Mouse (Mus musculus): ENCODE measurements around the gene Cebpb. TPM values are rescaled to one million over a fixed set of nuclear protein-coding genes. Genes with fewer than 3 reads are reported as not detected.
A peak's percentile ranks its signal among the peaks of the same experiment; 100 is the strongest.

Gene Cebpb
- total and polyA plus RNA-seq, 2 experiments from 2014 or later = 5.7 to 8.1 TPM

- 89% methylated on average over 6 of the region's 6 CpGs for WGBS
- H3K27me3 ChIP-seq (ENCODE audit: insufficient read depth, low read length) = peaks cover 8% of the 10 kb centered on the region; the same call in 1 of the 2 replicates
- TF ChIP-seq CTCF (IDR thresholded peaks at IDR 0.05; ENCODE audit: low read depth) = no peak
- H3K4me3 ChIP-seq (ENCODE audit: low read length) = no peak overlapping the region
- H3K36me3 ChIP-seq (ENCODE audit: insufficient read depth, low read length) = no peaks in the 10 kb centered on the region
- ATAC-seq = no peak
- DNase-seq (ENCODE audit: low spot score) = no peak
- H3K9ac ChIP-seq (replicated peaks; ENCODE audit: low read length) = no peak overlapping the region
- no peak overlapping the region for H3K27ac ChIP-seq
- no peaks in the 10 kb centered on the region for H3K9me3 ChIP-seq (ENCODE audit: low read length)
- no peaks in the 10 kb centered on the region for H3K4me1 ChIP-seq (ENCODE audit: insufficient read depth, low read length)
- peak overlapping the region; percentile 79; the same call in 1 of the 2 replicates for H3K4me2 ChIP-seq (ENCODE audit: low read depth, low read length)
These were observed 2.7 kb downstream of the Cebpb start for GRCm38 (mm10) chr2:167691410-167691809.

- Histone ChIP-seq H3K9me3 (ENCODE audit: low read length) (no peaks in the 10 kb centered on the region), H3K27me3 (ENCODE audit: insufficient read depth, low read length) (peaks cover 8% of the 10 kb centered on the region; the same call in 1 of the 2 replicates), H3K4me2 (ENCODE audit: low read depth, low read length) (peak overlapping the region; percentile 79; the same call in 1 of the 2 replicates), H3K27ac (no peak overlapping the region), H3K4me3 (ENCODE audit: low read length) (no peak overlapping the region), H3K4me1 (ENCODE audit: insufficient read depth, low read length) (no peaks in the 10 kb centered on the region), H3K9ac (replicated peaks; ENCODE audit: low read length) (no peak overlapping the region), H3K36me3 (ENCODE audit: insufficient read depth, low read length) (no peaks in the 10 kb centered on the region)
- WGBS = 86% methylated on average over 14 of the region's 14 CpGs
- ATAC-seq (no peak), DNase-seq (ENCODE audit: low spot score) (no peak)
- TF ChIP-seq CTCF (IDR thresholded peaks at IDR 0.05; ENCODE audit: low read depth) = no peak
These were observed 3.4 kb downstream of the Cebpb start for GRCm38 (mm10) chr2:167691871-167692661.

DNA sequence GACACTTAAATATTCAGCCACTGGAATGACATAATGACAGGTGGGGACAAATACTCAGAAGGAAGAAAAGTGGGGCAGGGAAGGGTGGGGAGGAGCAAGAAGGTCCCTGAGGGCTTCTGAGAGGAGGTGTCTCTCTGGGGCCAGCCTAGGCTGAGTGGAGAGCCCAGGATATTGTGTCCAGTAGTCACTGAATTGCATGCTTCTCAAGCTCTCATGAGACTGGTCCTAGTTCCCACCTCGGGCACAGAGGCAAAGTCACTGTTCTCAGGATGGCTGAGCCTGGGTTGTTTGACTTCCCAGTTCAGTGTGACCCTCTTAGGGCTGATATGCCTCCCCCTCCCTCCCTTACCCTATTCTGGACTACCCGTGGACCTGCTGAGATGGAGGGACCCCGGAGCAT lies 4.1 kb downstream of the Cebpb start:
- DNase-seq (ENCODE audit: low spot score) = no peak
- Histone ChIP-seq H3K27ac (no peak overlapping the region), H3K4me3 (ENCODE audit: low read length) (no peak overlapping the region), H3K4me2 (ENCODE audit: low read depth, low read length) (no peak overlapping the region), H3K27me3 (ENCODE audit: insufficient read depth, low read length) (peaks cover 8% of the 10 kb centered on the region; the same call in 1 of the 2 replicates), H3K9me3 (ENCODE audit: low read length) (no peaks in the 10 kb centered on the region), H3K9ac (replicated peaks; ENCODE audit: low read length) (no peak overlapping the region), H3K36me3 (ENCODE audit: insufficient read depth, low read length) (no peaks in the 10 kb centered on the region), H3K4me1 (ENCODE audit: insufficient read depth, low read length) (no peaks in the 10 kb centered on the region)
- no peak for ATAC-seq
- 81% methylated on average over 3 of the region's 3 CpGs for WGBS
- no peak for TF ChIP-seq CTCF (IDR thresholded peaks at IDR 0.05; ENCODE audit: low read depth)

- WGBS = 92% methylated on average over 2 of the region's 2 CpGs
- Histone ChIP-seq H3K4me2 (ENCODE audit: low read depth, low read length) (no peak overlapping the region), H3K9me3 (ENCODE audit: low read length) (no peaks in the 10 kb centered on the region), H3K4me1 (ENCODE audit: insufficient read depth, low read length) (no peaks in the 10 kb centered on the region), H3K36me3 (ENCODE audit: insufficient read depth, low read length) (no peaks in the 10 kb centered on the region), H3K9ac (replicated peaks; ENCODE audit: low read length) (no peak overlapping the region), H3K4me3 (ENCODE audit: low read length) (no peak overlapping the region), H3K27me3 (ENCODE audit: insufficient read depth, low read length) (peaks cover 8% of the 10 kb centered on the region; the same call in 1 of the 2 replicates), H3K27ac (no peak overlapping the region)
- TF ChIP-seq CTCF (IDR thresholded peaks at IDR 0.05; ENCODE audit: low read depth) = no peak
- no peak for DNase-seq (ENCODE audit: low spot score)
- ATAC-seq = no peak
These were observed 4.8 kb downstream of the Cebpb start for GRCm38 (mm10) chr2:167693540-167693939.

DNA sequence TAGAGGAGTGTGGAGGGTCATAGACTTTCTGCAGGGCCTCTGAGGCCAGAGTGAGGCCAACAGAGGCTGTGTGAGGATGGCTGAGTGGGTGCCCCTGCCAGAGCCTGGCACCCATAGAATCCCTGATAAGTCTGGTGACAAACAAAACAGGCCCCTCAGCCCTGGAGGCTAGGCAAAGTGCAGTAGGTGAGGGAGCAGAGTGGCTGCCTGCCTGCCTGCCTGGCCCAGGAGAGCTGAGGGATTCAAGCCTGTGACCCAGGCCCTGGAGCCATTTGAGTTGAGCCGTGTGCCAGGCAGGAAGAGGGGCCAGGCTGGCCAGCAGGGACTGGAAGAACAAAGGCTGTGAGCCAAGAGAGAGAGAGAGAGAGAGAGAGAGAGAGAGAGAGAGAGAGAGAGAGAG lies 5.5 kb downstream of the Cebpb start:
- Histone ChIP-seq H3K27me3 (ENCODE audit: insufficient read depth, low read length) (peaks cover 8% of the 10 kb centered on the region; the same call in 1 of the 2 replicates), H3K4me1 (ENCODE audit: insufficient read depth, low read length) (no peaks in the 10 kb centered on the region), H3K4me3 (ENCODE audit: low read length) (no peak overlapping the region), H3K9me3 (ENCODE audit: low read length) (no peaks in the 10 kb centered on the region), H3K27ac (no peak overlapping the region), H3K9ac (replicated peaks; ENCODE audit: low read length) (no peak overlapping the region), H3K4me2 (ENCODE audit: low read depth, low read length) (no peak overlapping the region), H3K36me3 (ENCODE audit: insufficient read depth, low read length) (no peaks in the 10 kb centered on the region)
- DNase-seq (ENCODE audit: low spot score) (no peak), ATAC-seq (no peak)
- 29% methylated on average over 1 of the region's 1 CpGs for WGBS
- no peak for TF ChIP-seq CTCF (IDR thresholded peaks at IDR 0.05; ENCODE audit: low read depth)

DNA sequence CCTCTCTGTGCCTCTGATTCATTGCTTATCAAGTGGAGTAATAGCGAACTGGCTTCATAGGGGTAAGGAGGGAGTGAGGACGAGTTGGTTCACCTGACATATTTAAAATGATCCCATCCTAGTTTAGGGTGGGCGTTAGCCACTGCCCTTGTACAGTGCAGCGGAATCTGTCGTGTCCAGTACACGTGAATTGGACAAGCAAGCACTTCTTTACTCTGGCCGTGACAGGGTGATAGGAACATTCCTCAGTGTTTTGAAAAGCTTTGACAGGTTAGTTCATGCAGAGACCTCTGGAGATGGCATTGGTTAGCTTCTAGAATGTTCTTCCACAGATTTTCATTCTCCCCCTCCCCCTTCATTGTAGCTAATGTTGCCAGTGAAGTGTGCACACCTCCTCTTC lies 6.2 kb downstream of the Cebpb start:
- Histone ChIP-seq H3K36me3 (ENCODE audit: insufficient read depth, low read length) (no peaks in the 10 kb centered on the region), H3K9ac (replicated peaks; ENCODE audit: low read length) (no peak overlapping the region), H3K4me3 (ENCODE audit: low read length) (no peak overlapping the region), H3K4me2 (ENCODE audit: low read depth, low read length) (no peak overlapping the region), H3K4me1 (ENCODE audit: insufficient read depth, low read length) (no peaks in the 10 kb centered on the region), H3K27ac (no peak overlapping the region), H3K27me3 (ENCODE audit: insufficient read depth, low read length) (peaks cover 8% of the 10 kb centered on the region; the same call in 1 of the 2 replicates), H3K9me3 (ENCODE audit: low read length) (no peaks in the 10 kb centered on the region)
- 95% methylated on average over 7 of the region's 7 CpGs for WGBS
- no peak for TF ChIP-seq CTCF (IDR thresholded peaks at IDR 0.05; ENCODE audit: low read depth)
- ATAC-seq = no peak
- DNase-seq (ENCODE audit: low spot score) = no peak

DNA sequence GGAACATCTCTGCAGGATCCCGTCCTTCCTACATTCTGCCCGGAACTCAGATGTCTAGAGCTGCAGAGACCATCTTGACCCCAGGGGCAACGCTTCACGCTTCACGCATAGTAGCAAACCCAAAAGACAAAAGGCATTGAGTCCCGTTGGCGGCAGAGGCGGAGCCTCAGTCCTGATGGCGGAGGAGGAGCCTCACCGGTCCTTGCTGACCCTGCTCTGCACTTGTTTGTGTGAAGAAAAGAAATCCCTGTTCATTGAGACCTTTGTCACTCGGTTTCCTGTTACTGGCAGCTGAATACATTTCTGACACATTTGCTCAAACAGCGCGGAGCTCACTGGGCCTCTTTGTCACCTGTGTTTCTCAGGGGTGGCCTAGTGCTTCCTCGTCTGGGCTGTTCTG lies 6.8 kb downstream of the Cebpb start:
- H3K27ac ChIP-seq = no peak overlapping the region
- H3K27me3 ChIP-seq (ENCODE audit: insufficient read depth, low read length) = peaks cover 8% of the 10 kb centered on the region; the same call in 1 of the 2 replicates
- H3K4me3 ChIP-seq (ENCODE audit: low read length) = no peak overlapping the region
- no peaks in the 10 kb centered on the region for H3K36me3 ChIP-seq (ENCODE audit: insufficient read depth, low read length)
- no peak for TF ChIP-seq CTCF (IDR thresholded peaks at IDR 0.05; ENCODE audit: low read depth)
- H3K4me1 ChIP-seq (ENCODE audit: insufficient read depth, low read length) = no peaks in the 10 kb centered on the region
- DNase-seq (ENCODE audit: low spot score) = no peak
- ATAC-seq = no peak
- H3K4me2 ChIP-seq (ENCODE audit: low read depth, low read length) = no peak overlapping the region
- H3K9me3 ChIP-seq (ENCODE audit: low read length) = no peaks in the 10 kb centered on the region
- 57% methylated on average over 14 of the region's 14 CpGs for WGBS
- no peak overlapping the region for H3K9ac ChIP-seq (replicated peaks; ENCODE audit: low read length)

Data from hindbrain, postnatal 0 days (tissue).